Comparison of ENCODE assay signal across 10 mouse cellular contexts in genomic region chr2:19445871-19446501, GRCm38 (mm10). TPM values are rescaled to one million over a fixed set of nuclear protein-coding genes. Genes with fewer than 3 reads are reported as not detected.
DNase-seq lines count a peak whose midpoint lies in the region; ATAC-seq lines count a peak whose summit lies in the region.
"Had no signal": no experiment of that assay in that cellular context is flagged by ENCODE, and none has a peak within 500 bp of the region (broad histone marks: within the 10 kb centered on the region; RNA-seq: fewer than 3 reads in every experiment).

No protein-coding gene starts in this region.

- WGBS in embryonic facial prominence, embryonic 14.5 days: under 1% methylated on average over 48 of the region's 67 CpGs
- WGBS in intestine, embryonic 15.5 days: 1% methylated on average over 67 of the region's 67 CpGs
- WGBS in neural tube, embryonic 15.5 days: under 1% methylated on average over 66 of the region's 67 CpGs

- H3K9me3 ChIP-seq in embryonic facial prominence, embryonic 14.5 days (ENCODE audit: control insufficient read depth, low read length): no peaks in the 10 kb centered on the region
- H3K9me3 ChIP-seq in intestine, embryonic 15.5 days: no peaks in the 10 kb centered on the region
- H3K9me3 ChIP-seq in neural tube, embryonic 15.5 days (replicated peaks): no peaks in the 10 kb centered on the region

- peak overlapping the region; percentile 35 for H3K4me3 ChIP-seq in embryonic facial prominence, embryonic 14.5 days (ENCODE audit: low read depth, low read length)
- H3K4me3 ChIP-seq in intestine, embryonic 15.5 days (replicated peaks): peak overlapping the region; percentile 33
- H3K4me3 ChIP-seq in neural tube, embryonic 15.5 days (replicated peaks): peak overlapping the region; percentile 41

- no peaks in the 10 kb centered on the region for H3K36me3 ChIP-seq in embryonic facial prominence, embryonic 14.5 days (ENCODE audit: control insufficient read depth, insufficient read depth, low read length)
- H3K36me3 ChIP-seq in intestine, embryonic 15.5 days: no peaks in the 10 kb centered on the region
- no peaks in the 10 kb centered on the region for H3K36me3 ChIP-seq in neural tube, embryonic 15.5 days

- H3K27me3 ChIP-seq in embryonic facial prominence, embryonic 14.5 days (replicated peaks; ENCODE audit: control insufficient read depth, insufficient read depth, low read length): peaks cover 96% of the 10 kb centered on the region
- peaks cover 90% of the 10 kb centered on the region for H3K27me3 ChIP-seq in intestine, embryonic 15.5 days (replicated peaks)
- H3K27me3 ChIP-seq in neural tube, embryonic 15.5 days (replicated peaks): peaks cover 94% of the 10 kb centered on the region

- peak overlapping the region; percentile 57 for H3K4me2 ChIP-seq in embryonic facial prominence, embryonic 14.5 days (ENCODE audit: low read depth, low read length)
- H3K4me2 ChIP-seq in intestine, embryonic 15.5 days (replicated peaks): peak overlapping the region; percentile 62
- H3K4me2 ChIP-seq in neural tube, embryonic 15.5 days: peak overlapping the region; percentile 67

- no peak for ATAC-seq in embryonic facial prominence, embryonic 14.5 days (ENCODE audit: low read depth)
- ATAC-seq in intestine, embryonic 15.5 days: no peak; the same call in 1 of the 2 replicates
- ATAC-seq in neural tube, embryonic 15.5 days (ENCODE audit: low FRiP score): peak; percentile 29; the same call in 1 of the 2 replicates

- H3K9ac ChIP-seq in embryonic facial prominence, embryonic 14.5 days (ENCODE audit: low read depth, low read length): no peak overlapping the region
- H3K9ac ChIP-seq in intestine, embryonic 15.5 days: no peak overlapping the region
- H3K9ac ChIP-seq in neural tube, embryonic 15.5 days (replicated peaks): peak overlapping the region; percentile 11; the same call in 1 of the 2 replicates

- H3K4me1 ChIP-seq in embryonic facial prominence, embryonic 14.5 days (ENCODE audit: control insufficient read depth, insufficient read depth, low read length): peaks cover 4% of the 10 kb centered on the region
- peaks cover 12% of the 10 kb centered on the region for H3K4me1 ChIP-seq in intestine, embryonic 15.5 days (replicated peaks)
- peaks cover 31% of the 10 kb centered on the region for H3K4me1 ChIP-seq in neural tube, embryonic 15.5 days

- no peak overlapping the region for H3K27ac ChIP-seq in embryonic facial prominence, embryonic 14.5 days (replicated peaks; ENCODE audit: low read depth, low read length)
- no peak overlapping the region for H3K27ac ChIP-seq in intestine, embryonic 15.5 days
- H3K27ac ChIP-seq in neural tube, embryonic 15.5 days (replicated peaks): no peak overlapping the region

- peak; percentile 7 for DNase-seq in kidney, postnatal 10 days
- no peak for DNase-seq in kidney, postnatal 36 days
- DNase-seq in embryonic facial prominence, embryonic 14.5 days (ENCODE audit: low spot score): no peak
- no peak for DNase-seq in urinary bladder, adult 18-20 months (ENCODE audit: low spot score in 2 of 2)
- no peak for DNase-seq in spleen, postnatal 4 days (ENCODE audit: low spot score in 2 of 2)
- no peak for DNase-seq in right cerebral cortex, adult 2 months (ENCODE audit: low spot score in 2 of 2)
- DNase-seq: cerebellum, adult 9-11 months; spleen, adult 18-20 months had no signal

RNA-seq across cellular contexts. Expression of gene Ptf1a, which starts 0.5 kb away (rescaled TPM):
- 0.18 TPM in 1 of 2 replicates, not detected in the other for polyA plus RNA-seq in embryonic facial prominence, embryonic 14.5 days (2014; fragmentation: Nextera tagmentation; extraction: Ambion mirVana)
- polyA plus RNA-seq in intestine, embryonic 15.5 days (2015; fragmentation: Nextera tagmentation; extraction: Ambion mirVana): 10.8 and 17.9 TPM in 2 replicates
- polyA plus RNA-seq in neural tube, embryonic 15.5 days (2015; fragmentation: Nextera tagmentation; extraction: Ambion mirVana): 0.23 TPM in 1 of 2 replicates, not detected in the other
